Mouse (Mus musculus) myocyte (in vitro differentiated cells): ENCODE measurements around the gene Mga. TPM values are rescaled to one million over a fixed set of nuclear protein-coding genes. Genes with fewer than 3 reads are reported as not detected.

Experiments used
- H3K27me3 ChIP-seq: one replicate; pipeline ENCODE4 v1.6.1; 2011; ENCODE audit not compliant: control insufficient read depth, insufficient read depth, insufficient read length
- H3K36me3 ChIP-seq: one replicate; pipeline ENCODE4 v1.6.1; 2011; ENCODE audit not compliant: control insufficient read depth, insufficient read depth
- H3K4me2 ChIP-seq: one replicate; pipeline ENCODE4 v1.6.1; 2011; ENCODE audit warnings: low read depth, control low read depth
- H3K4me3 ChIP-seq: one replicate; pipeline ENCODE4 v1.5.1; 2011; ENCODE audit warnings: mild to moderate bottlenecking, control low read depth, moderate library complexity
- H3K79me2 ChIP-seq: one replicate; pipeline ENCODE4 v1.6.1; 2011; ENCODE audit not compliant: control insufficient read depth, insufficient read depth
- H3ac ChIP-seq: one replicate; pipeline ENCODE4 v1.6.1; 2011; ENCODE audit not compliant: control insufficient read depth, insufficient read length
- CEBPB ChIP-seq: IDR thresholded peaks from 2 replicates; pipeline ENCODE4 v1.6.1; 2011; ENCODE audit warnings: mild to moderate bottlenecking, moderate library complexity; ENCODE audit not compliant: poor library complexity, insufficient read depth, severe bottlenecking
- E2F4 ChIP-seq: IDR thresholded peaks from one replicate; pipeline ENCODE4 v1.6.1; 2011; ENCODE audit warnings: mild to moderate bottlenecking, control low read depth, moderate library complexity; ENCODE audit not compliant: insufficient read depth
- MAX ChIP-seq: IDR thresholded peaks from one replicate; pipeline ENCODE4 v1.6.1; 2011; ENCODE audit warnings: low read depth, mild to moderate bottlenecking, control low read depth
- MYOD1 ChIP-seq, 3 experiments: IDR thresholded peaks; one replicate each; pipeline ENCODE4 v1.6.1; 2011; ENCODE audit warnings: control low read depth in 2 of 3, low read depth in 2 of 3, mild to moderate bottlenecking in 2 of 3, moderate library complexity in 1 of 3; ENCODE audit not compliant: insufficient read length in 2 of 3, control insufficient read depth in 1 of 3
- MYOG ChIP-seq, 3 experiments: IDR thresholded peaks; one replicate each; pipeline ENCODE4 v1.6.1; 2011; ENCODE audit warnings: control low read depth in 2 of 3, low read depth in 2 of 3, mild to moderate bottlenecking in 2 of 3; ENCODE audit not compliant: insufficient read length in 2 of 3, control insufficient read depth in 1 of 3, insufficient read depth in 1 of 3
- POLR2A ChIP-seq: IDR thresholded peaks from one replicate; pipeline ENCODE4 v1.6.1; 2011; ENCODE audit warnings: low read depth, mild to moderate bottlenecking, control low read depth, moderate library complexity; ENCODE audit not compliant: insufficient read length
- POLR2AphosphoS2 ChIP-seq: IDR thresholded peaks from one replicate; pipeline ENCODE4 v1.6.1; 2011; ENCODE audit warnings: low read depth, control low read depth; ENCODE audit not compliant: insufficient read length
- REST ChIP-seq: IDR thresholded peaks from one replicate; pipeline ENCODE4 v1.6.1; 2011; ENCODE audit warnings: mild to moderate bottlenecking, control low read depth, moderate library complexity; ENCODE audit not compliant: insufficient read depth, insufficient read length
- SRF ChIP-seq: IDR thresholded peaks from one replicate; pipeline ENCODE4 v1.6.1; 2011; ENCODE audit warnings: low read depth; ENCODE audit not compliant: control insufficient read depth, insufficient read length
- TCF12 ChIP-seq: IDR thresholded peaks from one replicate; pipeline ENCODE4 v1.6.1; 2011; ENCODE audit warnings: mild to moderate bottlenecking, control low read depth; ENCODE audit not compliant: poor library complexity, insufficient read depth, severe bottlenecking
- TCF3 ChIP-seq: IDR thresholded peaks from one replicate; pipeline ENCODE4 v1.6.1; 2011; ENCODE audit warnings: low read depth, control low read depth; ENCODE audit not compliant: insufficient read length
- USF1 ChIP-seq: IDR thresholded peaks from one replicate; pipeline ENCODE4 v1.6.1; 2011; ENCODE audit warnings: low read depth, mild to moderate bottlenecking, control low read depth, moderate library complexity
- polyA plus RNA-seq: library from polyadenylated mRNA; unstranded; fragments of >200 nt; fragmentation: generic; extraction: Trizol; gene quantifications from one replicate; pipeline ENCODE4 v1.2.1, GENCODE M21; 2012; ENCODE audit warnings: missing spikeins

Mga gene
- polyA plus RNA-seq, 1 experiment, result 3.4 TPM

DNA sequence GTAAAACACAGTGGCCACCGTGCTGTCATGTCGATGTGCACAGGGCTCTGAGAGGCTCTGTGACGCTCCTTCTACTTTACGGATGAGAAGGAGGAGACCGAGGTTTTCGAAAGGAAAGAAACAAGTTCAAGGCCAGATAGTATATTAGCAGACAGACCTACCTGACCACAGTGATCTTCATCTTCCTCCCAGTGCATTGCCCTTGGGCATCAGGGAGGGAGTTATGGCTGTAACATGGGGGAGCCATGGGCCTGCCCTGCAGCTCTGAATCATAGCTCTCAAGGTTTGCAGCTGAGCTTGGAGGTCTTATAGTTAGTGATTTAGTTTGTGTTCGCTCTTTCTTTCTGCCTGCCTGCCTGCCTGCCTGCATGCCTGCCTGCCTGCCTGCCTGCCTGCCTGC is 109.7 kb downstream of the Mga start:
- no peak overlapping the region for H3K4me2 ChIP-seq
- no peaks in the 10 kb centered on the region for H3K36me3 ChIP-seq
- H3K27me3 ChIP-seq, result no peaks in the 10 kb centered on the region
- H3ac ChIP-seq, result no peak overlapping the region
- H3K79me2 ChIP-seq, result no peaks in the 10 kb centered on the region
- no peak for TF ChIP-seq USF1
- no peak for TF ChIP-seq MAX
- TF ChIP-seq CEBPB, result no peak
- no peak for TF ChIP-seq SRF
- no peak for TF ChIP-seq MYOD1 (IDR thresholded peaks at IDR 0.05; ENCODE audit: control insufficient read depth in 1 of 3, insufficient read length in 2 of 3, low read depth in 2 of 3)
- H3K4me3 ChIP-seq, result no peak overlapping the region

DNA sequence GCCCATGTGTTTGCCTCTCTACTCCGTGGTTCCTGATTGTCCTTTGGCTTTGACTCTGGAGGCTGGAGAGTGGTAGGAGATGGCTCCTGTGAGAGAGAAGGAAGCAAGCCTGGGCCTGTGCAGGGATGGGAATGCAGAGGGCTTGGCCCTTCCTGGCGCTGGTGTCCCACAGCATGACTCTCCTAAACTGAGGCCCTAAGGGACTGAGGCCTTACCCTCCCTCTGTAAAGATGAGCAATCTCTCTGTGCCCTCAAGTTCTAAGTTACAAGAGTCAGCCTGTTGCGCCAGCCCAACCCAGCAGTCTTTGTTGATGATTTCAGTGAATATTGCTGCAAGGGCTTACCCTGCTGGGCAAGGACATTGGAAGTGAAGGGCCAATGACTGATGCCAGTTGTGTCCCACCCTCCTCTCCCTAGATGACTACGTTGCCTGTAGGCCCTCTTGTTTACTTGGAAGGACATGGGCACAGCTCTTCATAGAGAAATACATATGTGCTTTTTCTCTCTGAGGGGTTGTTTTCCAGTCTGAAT is 110.7 kb downstream of the Mga start:
- TF ChIP-seq TCF3, result no peak
- Histone ChIP-seq H3ac (no peak overlapping the region), H3K79me2 (no peaks in the 10 kb centered on the region), H3K4me3 (no peak overlapping the region), H3K4me2 (no peak overlapping the region), H3K27me3 (no peaks in the 10 kb centered on the region), H3K36me3 (no peaks in the 10 kb centered on the region)

DNA sequence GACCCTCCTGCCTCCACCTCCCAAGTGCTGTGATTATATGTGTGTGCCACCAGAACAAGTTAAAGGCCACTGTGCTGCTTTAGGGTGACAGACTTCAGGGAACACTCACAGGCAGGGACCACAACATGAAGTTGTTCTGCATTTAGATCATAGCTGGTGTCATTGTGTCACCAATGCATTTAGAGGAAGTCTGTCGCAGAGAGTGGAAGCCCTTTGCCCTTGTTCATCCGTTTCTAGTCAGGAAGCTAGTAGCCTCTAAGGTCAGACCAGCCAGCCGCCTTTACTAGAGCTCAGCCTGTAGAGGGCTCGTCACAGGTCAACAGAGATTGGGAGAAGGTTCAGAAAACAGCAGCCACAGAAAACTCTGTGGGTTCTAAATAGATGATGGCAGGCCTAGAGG is 111.6 kb downstream of the Mga start:
- no peak overlapping the region for H3K4me2 ChIP-seq
- no peaks in the 10 kb centered on the region for H3K79me2 ChIP-seq
- TF ChIP-seq TCF12, result no peak
- TF ChIP-seq POLR2A, result no peak
- TF ChIP-seq TCF3, result no peak
- TF ChIP-seq SRF, result no peak
- no peak for TF ChIP-seq CEBPB
- TF ChIP-seq MYOG (IDR thresholded peaks at IDR 0.05; ENCODE audit: control insufficient read depth in 1 of 3, insufficient read depth in 1 of 3, insufficient read length in 2 of 3, low read depth in 2 of 3), result no peak
- TF ChIP-seq POLR2AphosphoS2, result no peak
- no peak for TF ChIP-seq MYOD1 (IDR thresholded peaks at IDR 0.05; ENCODE audit: control insufficient read depth in 1 of 3, insufficient read length in 2 of 3, low read depth in 2 of 3)
- TF ChIP-seq MAX, result no peak
- no peak for TF ChIP-seq REST
- no peak for TF ChIP-seq E2F4
- no peak for TF ChIP-seq USF1
- no peaks in the 10 kb centered on the region for H3K36me3 ChIP-seq
- no peak overlapping the region for H3ac ChIP-seq
- H3K27me3 ChIP-seq, result no peaks in the 10 kb centered on the region
- H3K4me3 ChIP-seq, result no peak overlapping the region

DNA sequence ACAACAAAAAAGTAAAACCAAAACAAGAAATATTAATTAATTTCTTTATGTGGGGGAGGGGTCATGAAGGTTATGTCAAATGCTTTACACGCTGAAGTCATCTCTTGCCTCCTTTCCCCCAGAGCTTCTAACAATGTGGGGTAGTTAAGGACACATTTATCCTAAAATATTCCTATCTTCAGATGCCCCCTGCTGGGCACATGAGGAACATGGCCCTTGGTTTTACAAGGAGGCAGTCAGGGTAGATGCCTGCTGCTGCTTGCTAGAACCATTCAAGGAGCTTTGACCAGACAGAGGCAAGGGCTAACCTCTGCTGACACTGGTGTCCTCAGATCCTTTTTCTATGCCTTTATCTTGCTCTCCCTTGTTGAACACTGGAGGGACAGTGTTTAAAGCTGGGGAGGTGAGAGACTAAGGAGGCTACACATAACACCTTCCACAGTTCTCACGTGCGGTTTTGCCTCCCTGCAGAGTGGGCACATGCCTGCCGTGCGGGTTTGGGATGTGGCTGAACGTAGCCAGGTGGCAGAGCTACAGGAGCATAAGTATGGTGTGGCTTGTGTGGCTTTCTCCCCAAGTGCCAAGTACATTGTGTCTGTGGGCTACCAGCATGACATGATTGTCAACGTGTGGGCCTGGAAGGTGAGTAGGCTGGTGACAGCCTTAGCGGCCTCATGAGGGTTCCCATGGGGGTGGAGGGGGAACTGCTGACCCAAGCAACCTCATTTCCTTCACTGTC is 114.6 kb downstream of the Mga start:
- H3K27me3 ChIP-seq, result no peaks in the 10 kb centered on the region

DNA sequence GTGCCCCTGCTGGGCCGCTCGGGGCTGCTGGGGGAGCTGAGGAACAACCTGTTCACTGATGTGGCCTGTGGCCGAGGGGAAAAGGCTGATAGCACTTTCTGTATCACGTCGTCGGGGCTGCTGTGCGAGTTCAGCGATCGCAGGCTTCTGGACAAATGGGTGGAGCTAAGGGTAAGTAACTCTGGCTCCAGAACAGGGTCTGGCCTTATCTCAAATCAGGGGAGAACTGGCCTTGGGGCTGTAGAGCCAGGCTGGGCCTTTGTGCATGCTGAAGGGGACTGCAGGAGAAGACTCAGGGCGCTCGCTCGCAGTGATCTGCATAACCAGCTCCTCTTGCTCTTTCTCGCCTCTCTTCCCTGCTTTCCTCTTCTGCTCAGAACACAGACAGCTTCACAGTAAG is 115.9 kb downstream of the Mga start:
- H3K27me3 ChIP-seq, result no peaks in the 10 kb centered on the region
- no peak overlapping the region for H3K4me3 ChIP-seq
- no peak overlapping the region for H3ac ChIP-seq
- H3K79me2 ChIP-seq, result no peaks in the 10 kb centered on the region
- H3K36me3 ChIP-seq, result peaks cover 7% of the 10 kb centered on the region
- H3K4me2 ChIP-seq, result no peak overlapping the region
- TF ChIP-seq MAX, result no peak
- TF ChIP-seq E2F4, result no peak
- no peak for TF ChIP-seq MYOD1 (IDR thresholded peaks at IDR 0.05; ENCODE audit: control insufficient read depth in 1 of 3, insufficient read length in 2 of 3, low read depth in 2 of 3)
- TF ChIP-seq USF1, result no peak
- no peak for TF ChIP-seq REST
- TF ChIP-seq TCF12, result no peak
- TF ChIP-seq POLR2AphosphoS2, result no peak
- no peak for TF ChIP-seq POLR2A
- TF ChIP-seq CEBPB, result no peak
- TF ChIP-seq MYOG (IDR thresholded peaks at IDR 0.05; ENCODE audit: control insufficient read depth in 1 of 3, insufficient read depth in 1 of 3, insufficient read length in 2 of 3, low read depth in 2 of 3), result no peak
- TF ChIP-seq TCF3, result no peak
- TF ChIP-seq SRF, result no peak

More for the DNA sequence above, 114.6 kb downstream of the Mga start:
- TF ChIP-seq POLR2AphosphoS2 (no peak), TCF12 (no peak), REST (no peak), USF1 (no peak), MYOD1 (IDR thresholded peaks at IDR 0.05; ENCODE audit: control insufficient read depth in 1 of 3, insufficient read length in 2 of 3, low read depth in 2 of 3) (no peak), MYOG (IDR thresholded peaks at IDR 0.05; ENCODE audit: control insufficient read depth in 1 of 3, insufficient read depth in 1 of 3, insufficient read length in 2 of 3, low read depth in 2 of 3) (no peak), POLR2A (no peak)
- no peak overlapping the region for H3K4me2 ChIP-seq
- no peak overlapping the region for H3K4me3 ChIP-seq
- H3K36me3 ChIP-seq, result peaks cover 7% of the 10 kb centered on the region
- H3K79me2 ChIP-seq, result no peaks in the 10 kb centered on the region
- H3ac ChIP-seq, result no peak overlapping the region
